Mouse (Mus musculus) limb, embryonic 11.5 days (tissue): ENCODE results near the gene Nin. TPM values are rescaled to one million over a fixed set of nuclear protein-coding genes. Genes with fewer than 3 reads are reported as not detected.
A peak's percentile ranks its signal among the peaks of the same experiment; 100 is the strongest.

Experiments used
- ATAC-seq: fragments of 200-750 bp; cut with Nextera tagmentation; 2 replicates; pipeline ENCODE4 v1.8.0; 2017; ENCODE audit warnings: low read depth; ENCODE audit not compliant: insufficient number of reproducible peaks, low FRiP score, low TSS enrichment
- DNase-seq: peaks from one replicate; pipeline ENCODE4 v3.0.0-alpha.2; 2015; ENCODE audit warnings: low spot score
- H3K27ac ChIP-seq: fragments of 300-500 bp; sonication (generic); replicated peaks from 2 replicates; pipeline ENCODE4 v1.5.1; 2014; ENCODE audit warnings: low read depth, mild to moderate bottlenecking, low read length
- H3K27me3 ChIP-seq: fragments of 300-500 bp; sonication (generic); 2 replicates; pipeline ENCODE4 v1.6.1; 2014; ENCODE audit warnings: mild to moderate bottlenecking, low read length, mixed read lengths; ENCODE audit not compliant: control insufficient read depth, insufficient read depth
- H3K36me3 ChIP-seq: fragments of 300-500 bp; sonication (generic); 2 replicates; pipeline ENCODE4 v1.6.1; 2014; ENCODE audit warnings: mild to moderate bottlenecking, low read length, moderate library complexity, mixed read lengths; ENCODE audit not compliant: control insufficient read depth, insufficient read depth
- H3K4me1 ChIP-seq: fragments of 300-500 bp; sonication (generic); 2 replicates; pipeline ENCODE4 v1.6.1; 2014; ENCODE audit warnings: low read length, mixed read lengths; ENCODE audit not compliant: control insufficient read depth, insufficient read depth
- H3K4me2 ChIP-seq: fragments of 300-500 bp; sonication (generic); 2 replicates; pipeline ENCODE4 v1.6.1; 2014; ENCODE audit warnings: low read depth, mild to moderate bottlenecking, moderate library complexity; ENCODE audit not compliant: severe bottlenecking
- H3K4me3 ChIP-seq: fragments of 300-500 bp; sonication (generic); 2 replicates; pipeline ENCODE4 v1.5.1; 2014; ENCODE audit warnings: low read depth, low read length
- H3K9ac ChIP-seq: fragments of 300-500 bp; sonication (generic); 2 replicates; pipeline ENCODE4 v1.6.1; 2014; ENCODE audit warnings: mild to moderate bottlenecking, low read length
- H3K9me3 ChIP-seq: fragments of 300-500 bp; sonication (generic); 2 replicates; pipeline ENCODE4 v1.6.1; 2016; ENCODE audit warnings: low read length; ENCODE audit not compliant: control insufficient read depth
- WGBS: fragments of 180-500 bp; shearing (Covaris S2); extraction: QIAGEN DNeasy Blood & Tissue Kit; methylation state at CpG from one replicate; pipeline ENCODE4 v1.1.7; 2014; 5-methylcytosine and 5-hydroxymethylcytosine counted together
- polyA plus RNA-seq: library from polyadenylated mRNA; unstranded; fragments of >200 nt; fragmentation: Nextera tagmentation; extraction: Ambion mirVana; gene quantifications from 2 replicates; pipeline ENCODE4 v1.2.1, GENCODE M21; 2014

Nin gene
- polyA plus RNA-seq, 1 experiment from 2014 or later, result 10.1 TPM

DNA sequence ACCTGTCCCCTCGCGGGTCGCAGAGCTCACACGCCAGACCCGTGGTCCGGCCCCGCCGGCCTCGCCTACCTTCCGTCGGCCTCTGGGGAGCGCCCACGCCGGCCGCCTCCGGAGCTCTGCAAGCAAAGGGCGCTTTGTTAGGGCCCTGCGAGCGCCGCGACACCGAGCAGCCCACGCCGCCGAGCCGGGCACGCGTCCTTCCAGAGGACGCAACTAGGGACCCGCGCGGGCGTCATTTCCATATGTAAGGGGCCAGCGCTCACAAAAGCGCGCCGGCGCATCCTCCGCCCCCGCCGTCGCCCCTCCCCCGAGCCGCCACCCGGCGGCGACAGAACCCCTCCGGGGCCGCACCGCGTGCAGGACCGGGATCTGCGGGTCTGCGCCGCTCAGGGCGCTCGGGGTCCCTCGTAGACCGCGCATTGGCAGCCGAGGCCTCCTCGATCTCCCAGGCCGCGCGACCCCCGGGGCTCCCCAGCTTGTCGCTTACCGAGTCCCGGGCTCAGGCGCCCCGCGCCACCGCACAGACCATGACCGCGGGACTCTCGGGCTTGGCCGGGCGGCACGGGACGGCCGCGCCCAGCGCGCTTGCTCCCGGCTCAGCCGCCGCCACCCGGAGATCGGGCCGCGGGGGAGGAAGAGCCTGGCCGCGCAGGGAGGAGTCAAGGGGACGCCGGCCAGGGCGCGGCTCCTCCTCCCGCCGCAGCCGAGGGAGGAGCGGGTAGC lies 2.0 kb downstream of the Nin start:
- Histone ChIP-seq H3K27me3 (peaks cover 9% of the 10 kb centered on the region; the same call in 1 of the 2 replicates), H3K4me1 (peaks cover 7% of the 10 kb centered on the region; the same call in 1 of the 2 replicates), H3K9me3 (no peaks in the 10 kb centered on the region), H3K4me2 (peak overlapping the region; percentile 89), H3K27ac (no peak overlapping the region; the same call in 1 of the 2 replicates), H3K4me3 (peak overlapping the region; percentile 79), H3K36me3 (no peaks in the 10 kb centered on the region), H3K9ac (peak overlapping the region; percentile 83)
- DNase-seq (peak; percentile 77), ATAC-seq (peak; percentile 79)
- under 1% methylated on average over 79 of the region's 101 CpGs for WGBS

DNA sequence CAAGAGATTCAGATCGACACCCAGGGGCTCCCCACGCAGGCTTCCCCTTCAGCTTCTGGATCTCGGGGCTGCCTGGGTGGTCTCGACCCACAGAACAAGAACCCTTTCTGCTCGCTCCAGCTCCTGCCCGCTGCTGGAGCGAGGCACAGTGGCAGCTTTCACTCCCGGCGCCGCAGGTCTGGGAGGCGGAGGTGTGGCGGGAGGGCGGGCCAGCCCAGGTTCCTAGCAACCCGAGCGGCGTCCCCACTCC lies 2.5 kb downstream of the Nin start:
- ATAC-seq (peak; percentile 23; the same call in 1 of the 2 replicates), DNase-seq (no peak)
- WGBS, result 0% methylated on average over 16 of the region's 16 CpGs
- Histone ChIP-seq H3K9ac (peak overlapping the region; percentile 83), H3K4me3 (peak overlapping the region; percentile 79), H3K4me2 (peak overlapping the region; percentile 89), H3K27ac (no peak overlapping the region), H3K27me3 (peaks cover 9% of the 10 kb centered on the region; the same call in 1 of the 2 replicates), H3K9me3 (no peaks in the 10 kb centered on the region), H3K4me1 (peaks cover 8% of the 10 kb centered on the region; the same call in 1 of the 2 replicates), H3K36me3 (no peaks in the 10 kb centered on the region)

DNA sequence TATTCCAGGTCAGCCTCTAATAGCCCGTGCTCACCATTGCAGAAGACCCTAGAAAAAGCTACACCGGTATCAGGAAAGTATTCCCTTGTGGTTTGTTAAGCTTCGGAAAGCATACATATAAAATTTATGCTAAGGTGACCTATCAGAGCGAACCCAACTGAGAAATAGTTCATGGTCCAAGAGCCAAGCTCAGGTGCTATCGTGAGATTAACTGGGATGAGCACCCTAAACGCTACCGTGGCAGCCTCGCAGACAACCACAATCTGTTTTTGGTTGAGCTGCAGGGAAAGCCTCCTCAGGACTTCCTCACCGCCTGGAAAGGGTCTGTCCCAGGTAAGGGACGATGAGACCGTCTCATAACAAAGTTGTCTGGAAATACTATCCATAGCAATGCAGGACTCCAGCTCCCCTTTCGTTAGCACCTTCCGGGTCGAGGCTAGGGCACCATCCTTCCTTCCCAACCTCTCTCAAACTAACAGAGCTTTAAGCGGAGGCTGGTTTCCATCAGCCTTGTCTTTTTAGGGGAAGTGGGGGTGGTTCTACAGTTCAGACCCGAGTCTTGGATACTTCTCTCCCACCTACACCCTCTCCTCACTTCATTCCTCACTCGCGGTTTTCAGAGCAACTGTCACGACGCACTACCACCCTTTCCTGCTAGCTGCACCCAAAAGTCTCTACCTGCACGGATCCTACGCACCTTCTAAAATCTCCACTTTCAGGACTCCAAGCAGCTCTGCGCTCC lies 3.0 kb downstream of the Nin start:
- peak; percentile 30 for DNase-seq
- Histone ChIP-seq H3K27ac (no peak overlapping the region), H3K4me2 (peak overlapping the region; percentile 89), H3K4me3 (peak overlapping the region; percentile 79), H3K9ac (peak overlapping the region; percentile 83), H3K27me3 (peaks cover 9% of the 10 kb centered on the region; the same call in 1 of the 2 replicates), H3K4me1 (peaks cover 10% of the 10 kb centered on the region; the same call in 1 of the 2 replicates), H3K36me3 (no peaks in the 10 kb centered on the region), H3K9me3 (no peaks in the 10 kb centered on the region)
- no peak for ATAC-seq
- 12% methylated on average over 23 of the region's 23 CpGs for WGBS

DNA sequence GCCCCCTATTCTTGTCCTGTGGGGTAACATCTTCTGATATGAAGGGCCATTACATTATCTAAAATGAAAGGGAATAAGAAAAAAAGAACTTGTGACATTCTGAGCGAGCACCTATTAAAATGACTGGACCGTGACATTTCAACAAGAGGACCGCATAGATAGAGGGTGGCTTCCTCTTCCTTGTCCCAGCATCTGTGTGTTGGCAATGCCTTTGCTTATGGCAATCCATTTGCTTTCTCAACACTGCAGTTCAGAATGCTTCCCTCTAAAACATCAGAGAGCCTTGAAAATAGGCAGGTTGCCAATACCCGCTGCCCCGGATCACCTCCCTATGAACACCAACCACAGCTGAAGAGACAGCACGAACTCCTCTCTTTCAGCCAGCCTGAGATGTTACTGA lies 3.6 kb downstream of the Nin start:
- Histone ChIP-seq H3K27me3 (peaks cover 9% of the 10 kb centered on the region; the same call in 1 of the 2 replicates), H3K4me2 (no peak overlapping the region), H3K9me3 (no peaks in the 10 kb centered on the region), H3K27ac (no peak overlapping the region), H3K4me3 (no peak overlapping the region), H3K36me3 (no peaks in the 10 kb centered on the region), H3K9ac (no peak overlapping the region), H3K4me1 (peaks cover 10% of the 10 kb centered on the region; the same call in 1 of the 2 replicates)
- 78% methylated on average over 6 of the region's 6 CpGs for WGBS
- ATAC-seq, result no peak
- DNase-seq, result no peak

DNA sequence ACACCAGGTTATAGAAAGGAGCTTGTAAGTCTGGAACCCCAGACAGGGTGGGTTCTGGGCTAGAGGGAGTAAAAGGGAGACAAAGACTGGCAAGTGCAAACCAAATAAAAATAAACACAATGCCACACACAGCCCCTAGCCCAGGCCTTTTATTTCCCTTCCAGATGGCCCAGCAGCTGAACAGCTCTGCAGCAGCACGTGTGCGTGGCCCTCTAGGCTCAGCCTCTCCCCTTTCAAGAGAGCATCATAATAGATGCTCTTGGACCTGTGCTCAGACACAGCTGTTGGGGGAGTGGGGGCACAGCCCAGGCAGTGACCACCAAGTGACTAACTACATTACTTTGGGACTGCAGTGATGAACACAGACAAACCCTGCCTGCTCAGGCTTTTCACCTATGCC lies 5.4 kb downstream of the Nin start:
- ATAC-seq, result peak; percentile 23
- Histone ChIP-seq H3K27ac (no peak overlapping the region), H3K27me3 (peaks cover 7% of the 10 kb centered on the region; the same call in 1 of the 2 replicates), H3K4me2 (no peak overlapping the region), H3K9ac (no peak overlapping the region), H3K4me1 (peaks cover 10% of the 10 kb centered on the region; the same call in 1 of the 2 replicates), H3K9me3 (no peaks in the 10 kb centered on the region), H3K36me3 (no peaks in the 10 kb centered on the region), H3K4me3 (no peak overlapping the region)
- DNase-seq, result peak; percentile 46
- WGBS, result 0% methylated on average over 2 of the region's 2 CpGs

DNA sequence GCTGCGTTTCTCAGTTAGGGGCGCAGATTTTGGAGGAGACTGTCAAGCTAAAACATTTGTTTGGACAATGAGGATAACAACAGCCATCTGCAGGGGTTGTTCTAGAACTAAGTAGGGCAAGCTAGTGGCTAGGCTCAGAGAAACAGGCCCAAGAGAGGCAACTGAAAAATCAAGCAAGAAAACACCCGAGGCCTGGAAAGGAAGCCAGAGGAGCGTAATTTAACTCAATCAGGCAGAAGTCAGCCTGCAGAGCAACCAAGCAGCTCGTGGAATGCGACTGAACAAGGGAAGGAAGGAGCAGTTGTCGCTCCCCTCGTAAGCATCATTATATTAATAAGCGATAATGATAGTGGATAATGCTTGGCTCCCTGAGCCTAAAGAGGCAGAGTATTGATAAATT lies 7.0 kb downstream of the Nin start:
- Histone ChIP-seq H3K9me3 (no peaks in the 10 kb centered on the region), H3K36me3 (no peaks in the 10 kb centered on the region), H3K4me1 (peaks cover 10% of the 10 kb centered on the region; the same call in 1 of the 2 replicates), H3K27ac (no peak overlapping the region), H3K4me2 (no peak overlapping the region), H3K4me3 (no peak overlapping the region), H3K27me3 (peaks cover 4% of the 10 kb centered on the region; the same call in 1 of the 2 replicates), H3K9ac (no peak overlapping the region)
- DNase-seq (no peak), ATAC-seq (no peak)
- WGBS, result 75% methylated on average over 9 of the region's 9 CpGs

DNA sequence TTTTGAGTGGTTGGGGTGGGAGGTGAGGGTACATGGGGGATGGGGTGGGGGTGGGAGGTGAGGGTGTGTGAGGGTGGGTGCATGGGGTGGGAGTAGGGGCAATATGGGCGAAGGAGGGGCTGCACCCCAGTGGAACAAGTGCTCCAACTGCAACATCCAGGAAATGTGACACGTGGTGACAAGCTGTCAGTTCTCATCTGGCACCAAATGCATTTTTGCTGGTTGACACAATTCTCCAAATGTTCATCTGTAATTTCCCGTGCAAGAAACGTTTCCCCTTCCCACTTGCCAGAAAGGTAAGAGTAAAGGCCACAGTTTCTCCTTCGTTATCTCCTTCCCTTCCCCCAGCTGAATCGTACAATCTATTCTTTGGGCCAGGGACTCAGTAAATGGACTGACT lies 7.6 kb downstream of the Nin start:
- H3K9ac ChIP-seq, result no peak overlapping the region
- H3K4me2 ChIP-seq, result no peak overlapping the region
- no peaks in the 10 kb centered on the region for H3K36me3 ChIP-seq
- H3K9me3 ChIP-seq, result no peaks in the 10 kb centered on the region
- no peak overlapping the region for H3K27ac ChIP-seq
- 70% methylated on average over 6 of the region's 6 CpGs for WGBS
- DNase-seq, result no peak
- H3K4me3 ChIP-seq, result no peak overlapping the region
- peaks cover 4% of the 10 kb centered on the region; the same call in 1 of the 2 replicates for H3K27me3 ChIP-seq
- H3K4me1 ChIP-seq, result peaks cover 10% of the 10 kb centered on the region; the same call in 1 of the 2 replicates
- ATAC-seq, result no peak

DNA sequence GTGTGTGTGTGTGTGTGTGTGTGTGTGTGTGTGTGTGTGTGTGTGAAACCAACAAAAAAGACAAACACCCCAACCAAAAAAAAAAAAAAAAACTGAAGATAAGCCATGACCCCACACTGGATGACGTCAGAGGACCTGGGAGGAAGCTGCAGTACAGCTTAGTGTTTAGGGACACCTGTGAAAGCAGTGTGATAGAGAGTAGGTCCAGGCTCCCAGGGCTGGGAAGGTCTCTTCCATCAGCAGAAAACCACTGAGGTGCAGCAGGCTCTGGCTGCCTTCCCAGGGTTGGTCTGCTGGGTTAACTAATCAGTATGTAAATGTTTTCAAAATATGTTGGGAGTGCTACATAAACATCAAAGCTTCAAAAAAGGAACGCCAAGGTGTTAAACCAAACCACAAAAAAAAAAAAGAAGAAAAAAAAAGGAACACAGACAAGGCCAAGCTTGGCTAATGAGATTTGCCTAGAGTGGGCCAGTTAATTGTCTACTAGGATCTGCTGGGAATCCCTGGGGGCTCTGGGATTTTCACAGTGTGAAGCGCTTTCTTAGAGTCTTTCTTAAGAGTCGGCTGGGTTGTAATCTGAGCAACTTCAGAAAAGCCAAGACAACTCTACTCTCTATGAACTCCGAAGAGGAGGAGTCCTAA lies 8.6 kb downstream of the Nin start:
- no peaks in the 10 kb centered on the region for H3K27me3 ChIP-seq
- H3K27ac ChIP-seq, result no peak overlapping the region
- H3K4me2 ChIP-seq, result no peak overlapping the region
- no peak overlapping the region for H3K9ac ChIP-seq
- 27% methylated on average over 5 of the region's 5 CpGs for WGBS
- no peaks in the 10 kb centered on the region for H3K9me3 ChIP-seq
- no peak overlapping the region for H3K4me3 ChIP-seq
- no peaks in the 10 kb centered on the region for H3K36me3 ChIP-seq
- ATAC-seq, result no peak
- no peak for DNase-seq
- H3K4me1 ChIP-seq, result 0 out of 2 replicates have a peak, but pooled peaks cover 6% of the 10 kb centered on the region
